Mouse (Mus musculus) limb, embryonic 14.5 days (tissue): ENCODE results near the gene Pbx2. TPM values are rescaled to one million over a fixed set of nuclear protein-coding genes. Genes with fewer than 3 reads are reported as not detected.
"Not testable (repeated sequence)": the region's sequence is repeated elsewhere in the genome, so short reads cannot be mapped to it uniquely, and the experiment has no call there.

ENCODE experiments used
- ATAC-seq: fragments of 200-750 bp; cut with Nextera tagmentation; 2 replicates; pipeline ENCODE4 v1.8.0; 2017; ENCODE audit warnings: low read depth, moderate number of reproducible peaks, moderate TSS enrichment; ENCODE audit not compliant: low FRiP score
- DNase-seq: peaks from one replicate; pipeline ENCODE4 v3.0.0-alpha.2; 2015; ENCODE audit warnings: low spot score
- H3K27ac ChIP-seq: fragments of 300-500 bp; sonication (generic); replicated peaks from 2 replicates; pipeline ENCODE4 v1.5.1; 2014; ENCODE audit warnings: low read depth, mild to moderate bottlenecking, low read length, moderate library complexity, mixed read lengths
- H3K27me3 ChIP-seq: fragments of 300-500 bp; sonication (generic); 2 replicates; pipeline ENCODE4 v1.6.1; 2014; ENCODE audit warnings: low read length, mixed read lengths; ENCODE audit not compliant: control insufficient read depth, insufficient read depth
- H3K36me3 ChIP-seq: fragments of 300-500 bp; sonication (generic); 2 replicates; pipeline ENCODE4 v1.6.1; 2014; ENCODE audit warnings: mild to moderate bottlenecking, low read length, moderate library complexity, mixed read lengths; ENCODE audit not compliant: control insufficient read depth, insufficient read depth
- H3K4me1 ChIP-seq: fragments of 300-500 bp; sonication (generic); 2 replicates; pipeline ENCODE4 v1.6.1; 2014; ENCODE audit warnings: antibody characterized with exemption, low read length, mixed read lengths; ENCODE audit not compliant: control insufficient read depth, insufficient read depth
- H3K4me2 ChIP-seq: fragments of 300-500 bp; sonication (generic); replicated peaks from 2 replicates; pipeline ENCODE4 v1.6.1; 2014; ENCODE audit warnings: low read depth, mild to moderate bottlenecking, low read length, moderate library complexity; ENCODE audit not compliant: severe bottlenecking
- H3K4me3 ChIP-seq: fragments of 300-500 bp; sonication (generic); replicated peaks from 2 replicates; pipeline ENCODE4 v1.5.1; 2014; ENCODE audit warnings: low read length
- H3K9ac ChIP-seq: fragments of 300-500 bp; sonication (generic); 2 replicates; pipeline ENCODE4 v1.6.1; 2014; ENCODE audit warnings: mild to moderate bottlenecking, low read depth, low read length, moderate library complexity; ENCODE audit not compliant: severe bottlenecking
- H3K9me3 ChIP-seq: fragments of 300-500 bp; sonication (generic); 2 replicates; pipeline ENCODE4 v1.6.1; 2016; ENCODE audit warnings: low read length; ENCODE audit not compliant: control insufficient read depth
- POLR2A ChIP-seq: fragments of 200-500 bp; IDR thresholded peaks from 2 replicates; pipeline ENCODE4 v1.8.0; 2012; ENCODE audit warnings: inconsistent platforms, mild to moderate bottlenecking, moderate library complexity, borderline replicate concordance; ENCODE audit not compliant: insufficient read depth, insufficient read length; ENCODE audit errors: extremely low read depth
- WGBS: fragments of 180-500 bp; shearing (Covaris S2); extraction: QIAGEN DNeasy Blood & Tissue Kit; methylation state at CpG from one replicate; pipeline ENCODE4 v1.1.7; 2014; 5-methylcytosine and 5-hydroxymethylcytosine counted together
- polyA plus RNA-seq, 2 experiments: library from polyadenylated mRNA; depleted of rRNA in 1 of 2; stranded (reverse) in 1 of 2; unstranded in 1 of 2; fragments of >200 nt; fragmentation: Nextera tagmentation in 1 of 2; extraction: Ambion mirVana in 1 of 2; gene quantifications; 2 replicates each; pipeline versions ENCODE4 v1.2.1 to v1.2.3; 2012 to 2014

The Pbx2 gene
- 141 and 149 TPM in 2 replicates for polyA plus RNA-seq (2012; rRNA removed)
- 13.5 and 17.0 TPM in 2 replicates for polyA plus RNA-seq (2014; fragmentation: Nextera tagmentation; extraction: Ambion mirVana)

GRCm38 (mm10) chr17:34591029-34591993 is at the start of gene Pbx2:
TSS of gene Pbx2 (plus strand) at chr17:34591266.
- WGBS, result 5% methylated on average over 21 of the region's 21 CpGs
- peak within 1 kb of the TSS; percentile 93 for H3K4me3 ChIP-seq
- TF ChIP-seq POLR2A, result no peak
- DNase-seq (no peak), ATAC-seq (no peak)
- peak within 1 kb of the TSS; percentile 96 for H3K4me2 ChIP-seq
- peak within 1 kb of the TSS; percentile 94 for H3K9ac ChIP-seq
- H3K36me3 ChIP-seq, result peaks cover 25% of the 10 kb centered on the region
- H3K27ac ChIP-seq, result peak within 1 kb of the TSS; percentile 98
- H3K4me1 ChIP-seq, result peaks cover 46% of the 10 kb centered on the region
- H3K9me3 ChIP-seq, result no peaks in the 10 kb centered on the region
- H3K27me3 ChIP-seq, result no peaks in the 10 kb centered on the region

- not testable (repeated sequence) for H3K4me2 ChIP-seq, H3K27me3 ChIP-seq, H3K27ac ChIP-seq, H3K4me1 ChIP-seq, ATAC-seq, DNase-seq, H3K9ac ChIP-seq, H3K9me3 ChIP-seq, H3K4me3 ChIP-seq, H3K36me3 ChIP-seq
- WGBS, result 96% methylated on average over 12 of the region's 13 CpGs
Observed at GRCm38 (mm10) chr17:34543567-34543966, 47.5 kb upstream of the Pbx2 start.

GRCm38 (mm10) chr17:34546797-34547196 is 44.3 kb upstream of the Pbx2 start:
- no peak for ATAC-seq
- TF ChIP-seq POLR2A, result no peak
- WGBS, result 100% methylated on average over 1 of the region's 1 CpGs

GRCm38 (mm10) chr17:34547601-34548000 is 43.5 kb upstream of the Pbx2 start:
- no peak overlapping the region for H3K9ac ChIP-seq
- H3K27ac ChIP-seq, result no peak overlapping the region
- no peak for DNase-seq
- no peak overlapping the region for H3K4me2 ChIP-seq
- no peak overlapping the region for H3K4me3 ChIP-seq
- H3K27me3 ChIP-seq, result no peaks in the 10 kb centered on the region
- H3K4me1 ChIP-seq, result no peaks in the 10 kb centered on the region
- H3K36me3 ChIP-seq, result no peaks in the 10 kb centered on the region
- H3K9me3 ChIP-seq, result no peaks in the 10 kb centered on the region
- ATAC-seq, result no peak
- TF ChIP-seq POLR2A, result no peak
- 86% methylated on average over 4 of the region's 4 CpGs for WGBS

More at GRCm38 (mm10) chr17:34546797-34547196, 44.3 kb upstream of the Pbx2 start:
- no peaks in the 10 kb centered on the region for H3K4me1 ChIP-seq
- no peak overlapping the region for H3K27ac ChIP-seq
- H3K4me2 ChIP-seq, result no peak overlapping the region
- H3K9me3 ChIP-seq, result no peaks in the 10 kb centered on the region
- H3K27me3 ChIP-seq, result no peaks in the 10 kb centered on the region
- no peak overlapping the region for H3K9ac ChIP-seq
- no peaks in the 10 kb centered on the region for H3K36me3 ChIP-seq
- DNase-seq, result no peak
- no peak overlapping the region for H3K4me3 ChIP-seq

GRCm38 (mm10) chr17:34549156-34549555 is 41.9 kb upstream of the Pbx2 start:
- Histone ChIP-seq H3K27me3 (no peaks in the 10 kb centered on the region), H3K4me3 (no peak overlapping the region), H3K36me3 (no peaks in the 10 kb centered on the region), H3K9me3 (no peaks in the 10 kb centered on the region), H3K4me2 (no peak overlapping the region), H3K9ac (no peak overlapping the region), H3K4me1 (no peaks in the 10 kb centered on the region), H3K27ac (no peak overlapping the region)
- 83% methylated on average over 3 of the region's 3 CpGs for WGBS
- no peak for DNase-seq
- no peak for ATAC-seq
- TF ChIP-seq POLR2A, result no peak
